Mouse (Mus musculus) myocyte (in vitro differentiated cells): ENCODE data around the gene Zfp617. TPM values are rescaled to one million over a fixed set of nuclear protein-coding genes. Genes with fewer than 3 reads are reported as not detected.

Experiments used
- H3K27me3 ChIP-seq: one replicate; pipeline ENCODE4 v1.6.1; 2011; ENCODE audit not compliant: control insufficient read depth, insufficient read depth, insufficient read length
- H3K36me3 ChIP-seq: one replicate; pipeline ENCODE4 v1.6.1; 2011; ENCODE audit not compliant: control insufficient read depth, insufficient read depth
- H3K4me2 ChIP-seq: one replicate; pipeline ENCODE4 v1.6.1; 2011; ENCODE audit warnings: low read depth, control low read depth
- H3K4me3 ChIP-seq: one replicate; pipeline ENCODE4 v1.5.1; 2011; ENCODE audit warnings: mild to moderate bottlenecking, control low read depth, moderate library complexity
- H3K79me2 ChIP-seq: one replicate; pipeline ENCODE4 v1.6.1; 2011; ENCODE audit not compliant: control insufficient read depth, insufficient read depth
- H3ac ChIP-seq: one replicate; pipeline ENCODE4 v1.6.1; 2011; ENCODE audit not compliant: control insufficient read depth, insufficient read length
- CEBPB ChIP-seq: IDR thresholded peaks from 2 replicates; pipeline ENCODE4 v1.6.1; 2011; ENCODE audit warnings: mild to moderate bottlenecking, moderate library complexity; ENCODE audit not compliant: poor library complexity, insufficient read depth, severe bottlenecking
- E2F4 ChIP-seq: IDR thresholded peaks from one replicate; pipeline ENCODE4 v1.6.1; 2011; ENCODE audit warnings: mild to moderate bottlenecking, control low read depth, moderate library complexity; ENCODE audit not compliant: insufficient read depth
- MAX ChIP-seq: IDR thresholded peaks from one replicate; pipeline ENCODE4 v1.6.1; 2011; ENCODE audit warnings: low read depth, mild to moderate bottlenecking, control low read depth
- MYOD1 ChIP-seq, 3 experiments: IDR thresholded peaks; one replicate each; pipeline ENCODE4 v1.6.1; 2011; ENCODE audit warnings: control low read depth in 2 of 3, low read depth in 2 of 3, mild to moderate bottlenecking in 2 of 3, moderate library complexity in 1 of 3; ENCODE audit not compliant: insufficient read length in 2 of 3, control insufficient read depth in 1 of 3
- MYOG ChIP-seq, 3 experiments: IDR thresholded peaks; one replicate each; pipeline ENCODE4 v1.6.1; 2011; ENCODE audit warnings: control low read depth in 2 of 3, low read depth in 2 of 3, mild to moderate bottlenecking in 2 of 3; ENCODE audit not compliant: insufficient read length in 2 of 3, control insufficient read depth in 1 of 3, insufficient read depth in 1 of 3
- POLR2A ChIP-seq: IDR thresholded peaks from one replicate; pipeline ENCODE4 v1.6.1; 2011; ENCODE audit warnings: low read depth, mild to moderate bottlenecking, control low read depth, moderate library complexity; ENCODE audit not compliant: insufficient read length
- POLR2AphosphoS2 ChIP-seq: IDR thresholded peaks from one replicate; pipeline ENCODE4 v1.6.1; 2011; ENCODE audit warnings: low read depth, control low read depth; ENCODE audit not compliant: insufficient read length
- REST ChIP-seq: IDR thresholded peaks from one replicate; pipeline ENCODE4 v1.6.1; 2011; ENCODE audit warnings: mild to moderate bottlenecking, control low read depth, moderate library complexity; ENCODE audit not compliant: insufficient read depth, insufficient read length
- SRF ChIP-seq: IDR thresholded peaks from one replicate; pipeline ENCODE4 v1.6.1; 2011; ENCODE audit warnings: low read depth; ENCODE audit not compliant: control insufficient read depth, insufficient read length
- TCF12 ChIP-seq: IDR thresholded peaks from one replicate; pipeline ENCODE4 v1.6.1; 2011; ENCODE audit warnings: mild to moderate bottlenecking, control low read depth; ENCODE audit not compliant: poor library complexity, insufficient read depth, severe bottlenecking
- TCF3 ChIP-seq: IDR thresholded peaks from one replicate; pipeline ENCODE4 v1.6.1; 2011; ENCODE audit warnings: low read depth, control low read depth; ENCODE audit not compliant: insufficient read length
- USF1 ChIP-seq: IDR thresholded peaks from one replicate; pipeline ENCODE4 v1.6.1; 2011; ENCODE audit warnings: low read depth, mild to moderate bottlenecking, control low read depth, moderate library complexity
- polyA plus RNA-seq: library from polyadenylated mRNA; unstranded; fragments of >200 nt; fragmentation: generic; extraction: Trizol; gene quantifications from one replicate; pipeline ENCODE4 v1.2.1, GENCODE M21; 2012; ENCODE audit warnings: missing spikeins

Zfp617 gene
- polyA plus RNA-seq, 1 experiment = 6.2 TPM

DNA sequence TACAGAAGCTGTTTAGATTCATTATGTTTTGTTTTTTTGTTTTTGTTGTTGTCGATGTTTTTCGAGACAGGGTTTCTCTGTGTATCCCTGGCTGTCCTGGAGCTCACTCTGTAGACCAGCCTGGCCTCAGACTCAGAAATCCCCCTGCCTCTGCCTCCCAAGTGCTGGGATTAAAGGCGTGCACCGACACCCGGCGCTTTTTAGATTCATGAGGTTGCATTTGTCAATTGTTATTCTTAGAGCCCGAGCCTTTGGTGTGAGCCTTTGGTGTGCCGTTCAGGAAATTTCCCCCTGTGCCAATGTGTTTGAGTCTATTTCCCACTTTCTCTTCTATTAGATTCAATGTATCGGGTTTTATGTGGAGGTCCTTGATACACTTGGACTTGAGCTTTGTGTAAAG lies 46.2 kb downstream of the Zfp617 start:
- Histone ChIP-seq H3K36me3 (no peaks in the 10 kb centered on the region), H3K4me3 (no peak overlapping the region), H3ac (no peak overlapping the region), H3K79me2 (peaks cover 29% of the 10 kb centered on the region), H3K27me3 (no peaks in the 10 kb centered on the region), H3K4me2 (no peak overlapping the region)
- TF ChIP-seq SRF (no peak), MAX (no peak), REST (no peak), POLR2AphosphoS2 (no peak), POLR2A (no peak), TCF3 (no peak), CEBPB (no peak), TCF12 (no peak), E2F4 (no peak), USF1 (no peak), MYOD1 (IDR thresholded peaks at IDR 0.05; ENCODE audit: control insufficient read depth in 1 of 3, insufficient read length in 2 of 3, low read depth in 2 of 3) (no peak), MYOG (IDR thresholded peaks at IDR 0.05; ENCODE audit: control insufficient read depth in 1 of 3, insufficient read depth in 1 of 3, insufficient read length in 2 of 3, low read depth in 2 of 3) (no peak)

DNA sequence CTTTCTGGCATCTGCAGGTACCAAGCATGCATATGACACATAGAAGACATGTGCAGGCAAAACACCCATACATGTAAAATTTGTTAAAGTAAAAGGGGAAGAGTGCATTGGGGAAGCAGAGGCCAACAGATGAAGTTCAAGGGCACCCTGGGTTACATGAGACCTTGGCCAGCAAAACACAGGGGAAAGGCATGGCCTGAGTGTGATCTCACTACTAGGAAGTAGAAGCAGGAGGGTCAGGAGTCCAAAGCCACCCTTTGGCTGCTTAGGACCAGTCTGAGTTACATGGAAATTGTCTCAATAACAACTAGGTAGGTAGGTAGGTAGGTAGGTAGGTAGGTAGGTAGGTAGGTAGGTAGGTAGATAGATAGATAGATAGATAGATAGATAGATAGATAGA lies 52.0 kb downstream of the Zfp617 start:
- H3K4me3 ChIP-seq = no peak overlapping the region
- H3K36me3 ChIP-seq = peaks cover 1% of the 10 kb centered on the region
- no peak overlapping the region for H3ac ChIP-seq
- TF ChIP-seq MAX (no peak), POLR2A (no peak), TCF3 (no peak), TCF12 (no peak), E2F4 (no peak), MYOG (IDR thresholded peaks at IDR 0.05; ENCODE audit: control insufficient read depth in 1 of 3, insufficient read depth in 1 of 3, insufficient read length in 2 of 3, low read depth in 2 of 3) (no peak), CEBPB (no peak), SRF (no peak), REST (no peak), USF1 (no peak), MYOD1 (IDR thresholded peaks at IDR 0.05; ENCODE audit: control insufficient read depth in 1 of 3, insufficient read length in 2 of 3, low read depth in 2 of 3) (no peak), POLR2AphosphoS2 (no peak)
- no peaks in the 10 kb centered on the region for H3K27me3 ChIP-seq
- no peak overlapping the region for H3K4me2 ChIP-seq
- peaks cover 21% of the 10 kb centered on the region for H3K79me2 ChIP-seq

GRCm38 (mm10) chr8:71961796-71962195 lies 53.4 kb downstream of the Zfp617 start:
- Histone ChIP-seq H3K4me3 (no peak overlapping the region), H3K27me3 (no peaks in the 10 kb centered on the region), H3K36me3 (peaks cover 14% of the 10 kb centered on the region), H3K4me2 (no peak overlapping the region), H3ac (no peak overlapping the region), H3K79me2 (peaks cover 16% of the 10 kb centered on the region)
- TF ChIP-seq MYOG (IDR thresholded peaks at IDR 0.05; ENCODE audit: control insufficient read depth in 1 of 3, insufficient read depth in 1 of 3, insufficient read length in 2 of 3, low read depth in 2 of 3) (no peak), E2F4 (no peak), POLR2AphosphoS2 (no peak), REST (no peak), SRF (no peak), MAX (no peak), USF1 (no peak), MYOD1 (IDR thresholded peaks at IDR 0.05; ENCODE audit: control insufficient read depth in 1 of 3, insufficient read length in 2 of 3, low read depth in 2 of 3) (no peak), POLR2A (no peak), CEBPB (no peak), TCF3 (no peak)

- Histone ChIP-seq H3K4me3 (no peak overlapping the region), H3K79me2 (peaks cover 10% of the 10 kb centered on the region), H3K36me3 (peaks cover 29% of the 10 kb centered on the region), H3ac (no peak overlapping the region), H3K27me3 (no peaks in the 10 kb centered on the region), H3K4me2 (no peak overlapping the region)
- TF ChIP-seq MYOG (IDR thresholded peaks at IDR 0.05; ENCODE audit: control insufficient read depth in 1 of 3, insufficient read depth in 1 of 3, insufficient read length in 2 of 3, low read depth in 2 of 3) = no peak
- no peak for TF ChIP-seq POLR2A
- TF ChIP-seq TCF12 = no peak
- no peak for TF ChIP-seq TCF3
- no peak for TF ChIP-seq POLR2AphosphoS2
Observed at GRCm38 (mm10) chr8:71964051-71964450, 55.6 kb downstream of the Zfp617 start.

- no peak overlapping the region for H3K4me2 ChIP-seq
- no peak overlapping the region for H3ac ChIP-seq
- no peak for TF ChIP-seq USF1
- TF ChIP-seq CEBPB = no peak
- TF ChIP-seq E2F4 = no peak
- no peak for TF ChIP-seq TCF12
- no peak for TF ChIP-seq MYOG (IDR thresholded peaks at IDR 0.05; ENCODE audit: control insufficient read depth in 1 of 3, insufficient read depth in 1 of 3, insufficient read length in 2 of 3, low read depth in 2 of 3)
- TF ChIP-seq MAX = no peak
- TF ChIP-seq POLR2A = no peak
- no peak for TF ChIP-seq REST
- TF ChIP-seq POLR2AphosphoS2 = no peak
- no peak for TF ChIP-seq SRF
- TF ChIP-seq TCF3 = no peak
- no peak for TF ChIP-seq MYOD1 (IDR thresholded peaks at IDR 0.05; ENCODE audit: control insufficient read depth in 1 of 3, insufficient read length in 2 of 3, low read depth in 2 of 3)
- no peaks in the 10 kb centered on the region for H3K27me3 ChIP-seq
- H3K79me2 ChIP-seq = peaks cover 10% of the 10 kb centered on the region
- H3K4me3 ChIP-seq = no peak overlapping the region
- H3K36me3 ChIP-seq = peaks cover 29% of the 10 kb centered on the region
Observed at GRCm38 (mm10) chr8:71965166-71965565, 56.7 kb downstream of the Zfp617 start.
